Mouse (Mus musculus): ENCODE data around the gene Marveld3. TPM values are rescaled to one million over a fixed set of nuclear protein-coding genes. Genes with fewer than 3 reads are reported as not detected.

The Marveld3 gene
- total RNA-seq, 2 experiments from 2014 or later, result 0.43 TPM; not detected in 1

GRCm38 (mm10) chr8:109917277-109917676, 44.7 kb downstream of the Marveld3 start:
- intact Hi-C loops (cut with DNase I; ENCODE audit: low total_unique reads), result loop anchor here (5.0 kb wide), 1 partner anchor 65 kb away; no protein-coding TSS in a partner anchor
- DNase-seq, result peak; percentile 31

GRCm38 (mm10) chr8:109907376-109907775, 54.6 kb downstream of the Marveld3 start:
- intact Hi-C loops (cut with DNase I; ENCODE audit: low total_unique reads), result loop anchor here (5.0 kb wide), 1 partner anchor 45 kb away; no protein-coding TSS in a partner anchor
- DNase-seq, result no peak

GRCm38 (mm10) chr8:109906907-109907306, 55.1 kb downstream of the Marveld3 start:
- no peak for DNase-seq
- intact Hi-C loops (cut with DNase I; ENCODE audit: low total_unique reads), result loop anchor here (5.0 kb wide), 1 partner anchor 45 kb away; no protein-coding TSS in a partner anchor

GRCm38 (mm10) chr8:109904928-109905668, 56.9 kb downstream of the Marveld3 start:
- no peak for DNase-seq
- intact Hi-C loops (cut with DNase I; ENCODE audit: low total_unique reads), result loop anchor here (5.0 kb wide), 1 partner anchor 43 kb away; no protein-coding TSS in a partner anchor

- intact Hi-C loops (cut with DNase I; ENCODE audit: low total_unique reads), result no loop called here
- no peak for DNase-seq
Measured at GRCm38 (mm10) chr8:109903909-109904469, 58.0 kb downstream of the Marveld3 start.

GRCm38 (mm10) chr8:109902379-109902778, 59.6 kb downstream of the Marveld3 start:
- intact Hi-C loops (cut with DNase I; ENCODE audit: low total_unique reads), result no loop called here
- DNase-seq, result no peak

Other genes starting within 250 kb of the Marveld3 start
- gene Atxn1l, start 224.5 kb downstream of the Marveld3 start, total RNA-seq (2021), result 10 to 100 TPM; 17.2 to 20.8 TPM
- gene Ap1g1, start 183.6 kb downstream of the Marveld3 start, total RNA-seq (2021), result 10 to 100 TPM; 32.0 to 32.6 TPM
- gene Phlpp2, start 93.7 kb downstream of the Marveld3 start, total RNA-seq (2021), result 1 to 10 TPM; 2.5 to 2.8 TPM
- not detected for gene Tat, start 28.2 kb upstream of the Marveld3 start, total RNA-seq (2021)
- gene Chst4, start 77.5 kb upstream of the Marveld3 start, total RNA-seq (2021), result not detected
- 1 to 10 TPM; 5.6 to 6.3 TPM for gene Zfp612, start 117.5 kb upstream of the Marveld3 start, total RNA-seq (2021)
- gene Gm21964, start 139.0 kb upstream of the Marveld3 start, total RNA-seq (2021), result not detected
- gene Gm17720, start 140.6 kb upstream of the Marveld3 start, total RNA-seq (2021), result not detected
- gene Calb2, start 206.0 kb upstream of the Marveld3 start, total RNA-seq (2021), result under 1 TPM; 0.25 to 0.27 TPM